Mouse (Mus musculus) adrenal gland, postnatal 4 days (tissue): ENCODE measurements at regions not wholly inside any gene's neighbourhood (a gene's known extent, or its start where the extent isn't known, plus 50 kb on each side); places are given as distances from the start of the nearest gene placed in this dataset.

Source experiments
- DNase-seq, 2 experiments: peaks; one replicate each; pipeline ENCODE4 v3.0.0; 2021 to 2022; ENCODE audit warnings: low spot score in 2 of 2, mixed read lengths in 2 of 2

DNA sequence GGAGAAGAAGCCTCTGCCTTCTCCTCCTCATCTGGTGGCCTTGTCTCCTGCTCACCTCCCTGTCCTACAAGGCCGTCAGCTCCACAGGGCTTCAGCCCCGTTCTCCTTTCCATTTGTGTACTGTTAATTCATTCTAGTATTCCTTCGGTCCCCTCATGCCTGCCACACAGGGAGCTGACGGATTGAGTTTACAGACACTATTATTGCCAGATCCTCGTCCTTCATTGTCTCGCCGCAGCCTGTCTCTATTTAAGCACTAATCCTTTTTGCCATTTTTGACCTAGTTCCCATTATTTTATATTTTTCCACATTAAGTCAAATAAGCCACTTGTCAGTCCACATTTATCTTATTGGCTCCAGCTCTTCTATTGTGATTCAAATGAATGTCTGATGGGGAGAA lies 64.2 kb upstream of the Cd180 start:
- no peak for DNase-seq

DNA sequence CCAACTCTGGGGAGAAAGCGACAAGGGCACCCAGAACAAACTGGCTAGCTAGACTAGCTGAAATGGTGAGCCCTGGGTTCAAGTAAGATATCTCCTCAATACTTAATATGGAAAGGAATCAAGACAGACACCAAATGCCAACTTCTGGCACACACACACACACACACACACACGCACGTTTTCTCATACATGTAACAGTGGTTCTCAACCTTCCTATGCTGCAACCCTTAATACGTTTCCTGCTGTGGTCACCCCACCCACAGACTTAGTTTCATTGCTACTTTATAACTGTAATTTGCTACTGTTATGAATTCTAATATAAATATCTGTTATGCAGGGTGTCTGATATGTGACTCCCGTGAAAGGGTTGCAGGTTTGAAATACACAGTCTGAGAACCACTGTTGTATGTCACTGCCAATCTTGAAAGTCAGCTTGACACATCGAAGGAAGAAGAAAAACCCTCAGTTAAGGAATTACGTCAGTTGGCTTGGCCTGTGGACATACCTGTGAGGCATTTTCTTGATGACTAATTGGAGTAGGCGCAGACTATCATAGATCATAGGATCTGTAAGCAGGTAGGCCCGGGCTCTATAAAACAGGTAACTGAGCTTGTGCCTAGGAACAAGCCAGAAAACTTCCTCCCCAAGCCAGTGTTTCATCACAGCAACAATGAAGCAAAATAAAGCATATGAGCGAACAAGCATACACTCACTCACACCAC lies 59.0 kb upstream of the Cd180 start:
- no peak for DNase-seq

DNA sequence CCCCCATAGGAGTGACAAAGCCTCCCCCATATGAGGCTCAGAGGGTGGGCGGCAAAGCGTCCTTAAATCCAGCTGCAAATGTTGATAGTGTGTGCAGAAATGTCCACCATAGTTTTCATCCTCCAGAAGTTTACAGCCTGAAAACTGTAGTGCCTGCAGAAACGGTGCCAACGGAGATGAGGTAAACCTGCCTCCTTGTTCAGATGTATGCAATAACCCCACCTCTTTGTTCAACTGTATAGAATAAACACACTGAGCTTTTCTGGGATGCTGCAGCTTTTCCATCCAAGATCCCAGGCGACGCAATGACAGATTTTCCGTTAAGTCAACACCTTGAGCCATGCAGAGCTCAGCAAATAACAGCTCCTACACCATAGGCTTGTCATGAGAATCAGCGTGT lies 57.3 kb upstream of the Cd180 start:
- DNase-seq, result no peak

DNA sequence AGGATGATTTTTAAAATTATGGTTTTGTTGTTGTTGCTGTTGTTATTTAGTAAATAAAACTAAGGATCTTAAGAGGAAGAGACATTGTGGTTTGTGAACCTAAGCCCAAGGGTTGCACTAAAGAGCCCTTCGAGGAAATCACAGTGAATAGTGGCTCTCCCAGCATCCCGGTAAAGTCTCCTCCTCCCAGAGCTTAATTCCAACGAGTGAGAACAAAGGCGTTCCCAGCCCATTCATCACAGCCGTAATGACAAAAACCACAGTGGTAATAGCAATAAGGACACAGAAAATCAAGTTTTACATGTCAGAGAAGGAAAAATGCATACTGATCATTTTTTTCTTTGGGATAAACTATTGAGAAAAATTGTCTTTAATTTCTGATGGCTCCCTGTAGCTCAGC lies 56.3 kb upstream of the Cd180 start:
- no peak for DNase-seq

DNA sequence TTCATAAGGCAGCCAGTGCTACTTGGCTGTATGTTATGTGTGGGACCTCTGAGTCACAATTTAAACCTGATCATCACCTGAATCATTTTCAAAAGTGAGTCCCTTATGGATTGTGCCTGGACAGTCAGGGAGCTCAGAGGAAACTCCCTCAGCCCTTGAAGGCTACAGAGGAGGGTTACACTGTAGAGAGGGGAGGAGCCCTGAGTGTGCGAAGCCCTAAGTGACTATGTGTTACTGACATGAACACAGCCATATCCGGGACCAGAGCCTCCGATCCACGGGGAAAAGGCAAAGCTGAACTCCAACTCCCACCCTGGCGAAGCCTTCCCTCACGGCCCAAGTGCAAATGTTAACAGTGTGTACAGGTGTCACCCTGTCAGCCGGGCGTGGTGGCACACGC lies 53.7 kb upstream of the Cd180 start:
- no peak for DNase-seq

DNA sequence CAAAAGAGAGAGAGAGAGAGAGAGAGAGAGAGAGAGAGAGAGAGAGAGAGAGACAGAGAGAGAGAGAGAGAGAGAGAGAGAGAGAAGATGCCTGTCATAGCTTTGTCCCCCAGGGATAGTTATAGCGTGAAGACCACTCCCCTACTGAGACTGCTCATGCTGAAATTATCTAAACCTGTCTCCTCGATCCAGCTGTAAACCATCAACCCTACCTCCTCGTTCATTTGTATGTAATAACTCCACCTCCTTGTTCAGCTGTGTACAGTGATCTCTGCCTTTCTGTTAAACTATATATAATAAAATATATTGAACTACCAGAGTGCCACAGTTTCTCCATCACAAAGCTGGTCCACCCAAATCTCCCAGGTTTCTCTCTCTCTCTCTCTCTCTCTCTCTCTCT lies 53.2 kb upstream of the Cd180 start:
- DNase-seq, result no peak
